Mouse (Mus musculus) spleen, postnatal 10 days (tissue): Measurements from ENCODE around the gene Nt5dc1.
A peak's percentile ranks its signal among the peaks of the same experiment; 100 is the strongest.
"Not testable (repeated sequence)": the region's sequence is repeated elsewhere in the genome, so short reads cannot be mapped to it uniquely, and the experiment has no call there.

Experiments
- DNase-seq, 2 experiments: peaks; one replicate each; pipeline ENCODE4 v3.0.0; 2021 to 2022; ENCODE audit warnings: low spot score in 2 of 2

The Nt5dc1 gene

GRCm38 (mm10) chr10:34418204-34418756, at the start of gene Nt5dc1:
TSS of gene Nt5dc1 (minus strand) at chr10:34418552.
- peak; percentile 94 to 98 for DNase-seq

GRCm38 (mm10) chr10:34464321-34464720, 46.0 kb upstream of the Nt5dc1 start:
- no peak for DNase-seq

GRCm38 (mm10) chr10:34461451-34461850, 43.1 kb upstream of the Nt5dc1 start:
- DNase-seq, result no peak

- no peak for DNase-seq
Measured at GRCm38 (mm10) chr10:34449469-34449868, 31.1 kb upstream of the Nt5dc1 start.

GRCm38 (mm10) chr10:34434191-34434590, 15.8 kb upstream of the Nt5dc1 start:
- not testable (repeated sequence) for DNase-seq

- no peak for DNase-seq
Measured at GRCm38 (mm10) chr10:34431783-34432182, 13.4 kb upstream of the Nt5dc1 start.

GRCm38 (mm10) chr10:34418794-34419193, 442 bp upstream of the Nt5dc1 start:
- not testable (repeated sequence) for DNase-seq

- no peak for DNase-seq
Measured at GRCm38 (mm10) chr10:34399267-34399666, 19.1 kb downstream of the Nt5dc1 start.

- no peak for DNase-seq
Measured at GRCm38 (mm10) chr10:34396959-34397358, 21.4 kb downstream of the Nt5dc1 start.

GRCm38 (mm10) chr10:34389681-34390080, 28.7 kb downstream of the Nt5dc1 start, which contains the start of gene Col10a1:
TSS of gene Col10a1 (plus strand) at chr10:34389981.
- DNase-seq, result no peak

GRCm38 (mm10) chr10:34385636-34386035, 32.7 kb downstream of the Nt5dc1 start:
- no peak for DNase-seq

- no peak for DNase-seq
Measured at GRCm38 (mm10) chr10:34373332-34373731, 45.0 kb downstream of the Nt5dc1 start.

- DNase-seq, result no peak
Measured at GRCm38 (mm10) chr10:34368138-34368537, 50.2 kb downstream of the Nt5dc1 start.

- DNase-seq, result no peak
Measured at GRCm38 (mm10) chr10:34363756-34364155, 54.6 kb downstream of the Nt5dc1 start.

GRCm38 (mm10) chr10:34358263-34358662, 60.1 kb downstream of the Nt5dc1 start:
- DNase-seq, result no peak

GRCm38 (mm10) chr10:34352166-34352565, 66.2 kb downstream of the Nt5dc1 start:
- DNase-seq, result no peak

GRCm38 (mm10) chr10:34341886-34342285, 76.5 kb downstream of the Nt5dc1 start:
- no peak for DNase-seq

GRCm38 (mm10) chr10:34341014-34341413, 77.3 kb downstream of the Nt5dc1 start:
- no peak for DNase-seq

GRCm38 (mm10) chr10:34328310-34328709, 90.0 kb downstream of the Nt5dc1 start:
- DNase-seq, result no peak

- DNase-seq, result no peak
Measured at GRCm38 (mm10) chr10:34327144-34327543, 91.2 kb downstream of the Nt5dc1 start.

GRCm38 (mm10) chr10:34326701-34327100, 91.7 kb downstream of the Nt5dc1 start:
- DNase-seq, result no peak

GRCm38 (mm10) chr10:34320809-34321208, 97.5 kb downstream of the Nt5dc1 start:
- no peak for DNase-seq

- DNase-seq, result no peak
Measured at GRCm38 (mm10) chr10:34317217-34317606, 101.1 kb downstream of the Nt5dc1 start.

GRCm38 (mm10) chr10:34316571-34317216, 101.7 kb downstream of the Nt5dc1 start:
- DNase-seq, result no peak
